Mouse (Mus musculus): Measurements from ENCODE around the gene Tbx20.

GRCm38 (mm10) chr9:24774160-24774969 is at the start of gene Tbx20:
- no peak for TF ChIP-seq POLR2A (IDR thresholded peaks at IDR 0.05; ENCODE audit: borderline replicate concordance, low read depth, low read length)
- no peak for TF ChIP-seq CTCF (IDR thresholded peaks at IDR 0.05; ENCODE audit: low read depth, low read length)

Measured in bone marrow macrophage, adult 2 months (primary cell).